Mouse (Mus musculus) thymus, postnatal 0 days (tissue): ENCODE measurements around the gene Bpgm. TPM values are rescaled to one million over a fixed set of nuclear protein-coding genes. Genes with fewer than 3 reads are reported as not detected.

Experiments used
- DNase-seq: peaks from one replicate; pipeline ENCODE4 v3.0.0-alpha.2; 2015; ENCODE audit warnings: low spot score
- polyA plus RNA-seq: library from polyadenylated mRNA; unstranded; fragments of >200 nt; fragmentation: Nextera tagmentation; extraction: Ambion mirVana; gene quantifications from 2 replicates; pipeline ENCODE4 v1.2.1, GENCODE M21; 2015

Gene Bpgm
- polyA plus RNA-seq, 1 experiment from 2014 or later = 39.0 TPM

GRCm38 (mm10) chr6:34483811-34484210, 7.8 kb downstream of the Bpgm start:
- no peak for DNase-seq

- no peak for DNase-seq
Observed at GRCm38 (mm10) chr6:34486071-34486626, 10.1 kb downstream of the Bpgm start.

- no peak for DNase-seq
Observed at GRCm38 (mm10) chr6:34493327-34494095, 17.5 kb downstream of the Bpgm start.

GRCm38 (mm10) chr6:34495140-34495551, 19.1 kb downstream of the Bpgm start:
- DNase-seq = peak; percentile 63

DNA sequence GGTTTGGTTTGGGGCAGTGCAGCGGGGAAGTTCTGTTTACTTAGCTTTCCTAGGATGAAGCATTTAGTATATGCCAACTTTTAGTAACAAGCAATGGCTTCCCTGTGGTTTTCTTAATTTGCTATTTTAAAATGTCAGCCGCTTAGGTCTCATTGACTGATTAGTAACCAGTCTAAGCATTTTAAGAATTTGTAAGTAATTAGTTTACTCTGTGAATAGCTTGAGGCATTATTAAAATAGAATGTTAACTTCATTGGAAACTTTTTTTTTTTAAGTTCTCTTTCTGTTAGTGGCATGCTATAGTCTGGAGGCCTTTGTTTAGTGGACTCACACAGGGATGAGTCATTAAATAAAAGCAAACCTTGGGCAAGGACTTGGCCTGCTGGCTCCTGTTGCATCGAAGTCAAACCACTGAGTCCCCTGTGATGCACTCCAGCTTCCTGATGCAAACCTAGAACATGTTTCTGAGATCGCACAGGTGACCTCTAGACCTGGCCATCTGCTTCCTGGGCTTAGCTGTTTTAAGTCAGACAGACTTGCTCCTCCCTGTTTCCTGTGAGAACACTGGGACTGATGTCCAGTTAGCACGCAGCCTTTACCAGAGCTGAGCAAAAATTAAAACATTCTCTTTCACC, 22.1 kb downstream of the Bpgm start:
- DNase-seq = no peak

- no peak for DNase-seq
Observed at GRCm38 (mm10) chr6:34502291-34502690, 26.3 kb downstream of the Bpgm start.

DNA sequence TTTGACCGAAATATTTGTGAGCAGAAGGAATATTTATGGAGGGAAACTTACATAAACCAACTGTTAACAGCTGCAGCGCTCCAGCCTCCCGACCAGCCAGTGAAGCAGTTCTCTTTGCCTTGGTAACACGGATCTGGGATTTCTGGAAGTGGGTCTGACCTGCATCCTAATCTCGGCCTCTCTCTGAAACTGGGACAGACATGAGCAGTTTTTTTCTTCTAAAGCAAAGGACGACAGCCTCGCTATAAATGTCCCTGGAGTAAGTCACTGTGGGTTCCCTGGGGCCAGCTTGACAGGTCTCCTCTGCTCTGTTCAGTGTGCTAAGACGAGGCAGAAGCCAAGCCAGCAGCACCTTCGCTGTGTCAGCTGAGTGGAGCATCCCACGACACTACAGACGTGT, 29.9 kb downstream of the Bpgm start:
- DNase-seq = no peak

DNA sequence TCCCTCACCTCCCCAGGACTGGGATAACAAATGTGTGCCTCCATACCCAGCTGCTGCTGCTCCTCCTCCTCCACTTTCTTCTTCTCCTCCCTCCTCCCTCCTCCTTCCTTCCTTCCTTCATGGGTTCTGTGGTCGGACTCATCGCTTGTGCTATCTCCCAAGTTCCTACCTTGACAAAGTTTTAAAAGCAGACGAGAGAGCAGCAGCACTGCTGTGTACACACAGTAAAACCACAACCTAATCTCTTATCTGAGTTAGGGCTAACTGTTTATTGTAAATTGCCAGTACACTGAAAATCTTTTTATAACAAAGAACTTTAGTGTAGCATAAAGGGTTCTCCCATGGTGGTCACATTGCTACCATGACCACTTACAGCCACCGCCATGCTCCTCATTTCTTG, 31.6 kb downstream of the Bpgm start:
- DNase-seq = peak; percentile 7

DNA sequence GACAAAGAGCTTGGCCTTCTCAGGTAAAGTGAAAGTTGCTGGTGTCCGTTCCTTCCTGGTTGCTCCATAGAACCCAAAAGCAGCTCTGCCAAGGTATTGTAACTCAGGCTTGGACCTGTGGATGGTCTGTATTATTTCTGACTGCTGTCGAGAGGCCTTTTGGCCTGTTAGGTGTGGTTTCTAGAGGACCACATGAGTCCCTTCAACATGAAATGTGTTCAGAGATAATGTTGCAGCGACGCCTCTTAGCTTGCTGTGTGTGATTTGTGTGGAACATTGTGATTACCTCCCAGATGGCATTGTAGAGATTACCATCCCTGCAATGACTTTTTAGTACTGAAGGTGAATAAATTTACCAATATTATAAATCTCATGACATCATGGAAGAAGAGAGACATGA, 32.0 kb downstream of the Bpgm start:
- no peak for DNase-seq

DNA sequence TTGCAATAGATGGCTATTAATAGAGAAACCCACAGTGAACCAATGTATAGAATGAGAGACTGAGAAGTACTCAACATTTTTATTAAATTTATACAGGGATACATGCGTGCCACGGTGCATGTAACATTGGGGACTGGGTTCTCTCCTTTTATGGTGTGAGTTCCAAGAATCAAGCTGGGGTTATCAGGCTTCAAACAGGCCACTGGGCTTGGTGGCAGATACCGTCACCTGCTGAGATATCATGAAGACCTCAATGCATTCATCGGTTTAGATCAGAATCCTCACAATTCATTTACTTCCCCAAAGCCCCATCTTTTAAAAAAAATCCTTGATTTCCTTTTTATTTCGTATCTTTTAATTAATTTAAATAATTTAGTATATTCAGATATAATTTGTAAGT, 34.3 kb downstream of the Bpgm start:
- DNase-seq = no peak

DNA sequence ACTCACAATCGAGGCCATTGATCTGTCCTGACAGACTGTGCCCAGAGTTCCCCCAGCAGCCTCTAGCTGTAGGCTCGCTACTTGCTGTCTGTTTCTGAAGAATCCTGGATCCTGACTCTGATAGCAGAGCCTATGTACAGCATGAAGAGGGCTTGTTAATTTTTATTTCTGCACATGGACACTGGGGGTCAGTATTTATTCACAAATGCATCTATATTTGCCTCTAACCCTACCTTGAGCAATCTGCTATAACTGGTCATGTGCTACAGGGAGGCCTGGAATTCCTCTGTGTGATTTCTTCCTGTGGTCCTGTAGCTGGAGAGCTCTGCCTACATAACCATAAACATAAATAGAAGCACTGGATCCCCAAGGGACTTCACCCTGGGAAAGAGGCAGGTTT, 35.4 kb downstream of the Bpgm start:
- DNase-seq = no peak

DNA sequence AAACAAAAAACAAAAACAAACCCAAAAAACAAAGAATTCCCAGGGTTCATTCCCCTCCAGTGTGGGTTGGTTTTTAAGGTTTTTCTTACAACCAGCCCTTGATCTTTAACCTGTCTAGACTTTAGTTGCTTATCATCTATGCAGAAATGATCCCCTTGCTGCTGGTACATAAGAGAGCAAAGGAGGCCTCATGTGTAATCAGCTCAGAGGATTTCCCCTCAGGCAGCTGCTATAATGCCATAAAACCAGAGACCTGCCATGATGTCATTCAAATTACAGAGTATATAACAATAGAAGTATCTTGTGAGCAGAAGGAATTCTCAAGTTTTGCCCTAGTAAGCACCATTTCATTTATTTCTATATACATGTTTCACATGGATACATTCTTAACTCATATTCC, 36.7 kb downstream of the Bpgm start:
- DNase-seq = no peak

- no peak for DNase-seq
Observed at GRCm38 (mm10) chr6:34514655-34515054, 38.6 kb downstream of the Bpgm start.

DNA sequence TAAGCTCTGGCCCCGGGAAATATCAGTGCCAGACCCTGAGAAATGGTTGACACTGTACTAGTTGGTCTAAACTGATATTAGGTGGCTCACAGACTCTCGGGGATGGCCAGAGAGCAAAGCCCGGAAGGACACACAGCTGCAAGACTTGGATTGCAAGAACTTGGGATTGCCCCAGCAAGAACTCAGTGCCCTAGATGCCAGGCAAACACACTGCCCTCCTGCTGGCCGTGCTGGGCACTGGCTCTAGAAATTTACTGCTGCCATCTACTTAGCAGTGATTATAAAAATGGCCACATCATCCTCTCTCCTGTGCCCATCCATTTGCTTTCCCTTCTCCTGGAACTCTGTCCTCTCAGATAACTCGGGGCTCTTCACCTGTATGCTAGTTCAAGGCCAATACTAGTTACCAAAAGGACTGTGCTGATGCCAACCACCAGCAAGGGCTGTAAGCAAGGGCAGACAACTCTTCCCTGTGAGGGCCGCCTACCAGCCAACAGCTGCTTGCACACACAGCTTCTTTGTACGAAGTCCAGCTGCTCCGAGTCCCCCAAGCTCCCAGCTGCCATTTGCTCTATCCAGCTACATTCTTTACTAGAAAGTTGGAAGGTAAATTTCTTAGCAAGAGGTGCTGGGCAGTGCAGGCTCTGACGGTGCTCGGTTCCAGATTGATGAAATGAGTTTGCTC, 39.2 kb downstream of the Bpgm start:
- no peak for DNase-seq

DNA sequence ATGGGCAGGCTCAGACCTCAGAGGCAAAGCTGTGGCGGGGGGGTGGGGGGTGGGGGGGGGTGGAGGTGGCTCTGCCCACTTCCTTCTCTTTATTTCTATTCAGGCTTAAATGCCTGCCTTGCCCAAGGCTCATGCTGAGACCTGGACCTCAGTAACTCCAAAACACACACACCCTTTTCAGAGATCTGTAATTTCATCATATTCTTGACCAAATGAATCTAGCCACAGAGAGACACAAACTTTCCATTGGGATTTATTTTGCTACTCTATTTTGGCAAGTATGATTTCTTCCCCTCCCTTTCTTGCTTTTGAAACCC, 39.7 kb downstream of the Bpgm start:
- no peak for DNase-seq

DNA sequence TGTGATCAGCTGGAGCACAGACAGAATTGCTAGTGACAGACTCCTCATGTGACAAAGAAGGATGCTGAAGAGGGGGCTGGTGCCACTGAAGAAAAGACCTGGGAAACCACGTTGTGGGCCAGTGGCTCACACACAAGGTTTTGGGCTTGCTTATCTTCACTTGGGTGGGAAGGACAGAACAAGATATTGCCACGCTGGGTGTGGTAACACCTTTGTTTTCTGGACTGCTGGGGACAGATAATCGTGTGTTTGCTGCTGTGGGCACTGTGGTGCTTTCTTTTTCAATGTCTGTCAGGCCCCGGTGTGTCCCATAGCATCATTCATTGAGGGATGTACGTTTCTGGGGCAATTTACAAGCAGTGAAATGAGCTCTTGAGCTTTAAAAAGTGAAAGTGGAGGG, 41.7 kb downstream of the Bpgm start:
- no peak for DNase-seq

DNA sequence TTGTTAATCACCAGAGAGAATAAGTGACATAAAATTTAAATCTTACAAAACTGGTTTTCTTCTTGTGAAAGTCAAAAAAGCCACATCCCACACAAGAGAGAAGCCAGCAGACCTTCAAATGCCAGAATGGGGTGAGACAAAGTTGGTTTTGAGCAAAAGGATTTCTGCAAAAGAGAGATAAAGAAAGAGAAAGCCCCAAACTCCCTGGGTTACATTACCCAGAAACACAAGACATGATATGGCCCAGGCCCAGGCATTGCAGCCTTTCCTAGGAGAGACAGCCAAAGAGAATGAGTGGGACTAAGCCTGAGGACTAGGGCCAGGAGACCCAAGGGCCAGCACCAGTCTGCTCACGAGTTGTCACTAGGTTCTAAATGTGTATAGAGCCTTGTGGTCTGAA, 43.1 kb downstream of the Bpgm start:
- no peak for DNase-seq

DNA sequence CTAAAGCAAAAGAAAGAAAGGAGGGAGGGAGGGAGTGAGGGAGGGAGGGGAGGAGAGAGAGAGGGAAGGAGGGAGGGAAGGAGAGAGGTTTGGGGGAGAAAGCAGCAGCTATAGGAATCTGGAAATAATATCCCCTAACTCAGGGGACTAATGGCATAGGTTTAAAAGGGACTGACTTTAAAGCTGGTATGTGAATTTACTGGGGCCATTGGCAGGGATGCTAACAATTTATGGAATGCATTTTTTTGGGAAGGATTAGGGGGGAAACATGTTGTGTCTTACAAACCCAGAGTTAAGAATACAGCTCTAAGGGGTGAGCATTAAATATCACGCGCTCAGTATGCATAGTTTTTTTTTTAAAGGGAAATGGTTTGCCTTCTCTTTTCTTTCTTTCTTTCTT, 44.5 kb downstream of the Bpgm start:
- DNase-seq = no peak

DNA sequence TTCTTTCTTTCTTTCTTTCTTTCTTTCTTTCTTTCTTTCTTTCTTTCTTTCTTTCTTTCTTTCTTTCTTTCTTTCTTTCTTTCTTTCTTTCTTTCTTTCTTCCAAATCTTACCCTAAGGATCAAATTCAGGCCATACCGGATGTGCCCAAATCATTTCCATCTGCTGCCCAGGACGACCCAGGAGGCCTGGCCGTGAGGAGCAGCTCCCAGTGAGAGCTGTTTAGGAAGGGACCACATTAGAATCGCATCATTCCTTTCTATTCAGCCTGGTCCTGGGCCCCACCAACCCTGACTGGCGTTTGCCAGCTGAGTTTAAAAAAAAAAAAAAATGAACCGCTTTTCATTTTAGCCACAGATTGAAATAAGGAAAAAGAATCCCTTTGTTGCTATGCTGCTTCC, 44.9 kb downstream of the Bpgm start:
- DNase-seq = no peak

DNA sequence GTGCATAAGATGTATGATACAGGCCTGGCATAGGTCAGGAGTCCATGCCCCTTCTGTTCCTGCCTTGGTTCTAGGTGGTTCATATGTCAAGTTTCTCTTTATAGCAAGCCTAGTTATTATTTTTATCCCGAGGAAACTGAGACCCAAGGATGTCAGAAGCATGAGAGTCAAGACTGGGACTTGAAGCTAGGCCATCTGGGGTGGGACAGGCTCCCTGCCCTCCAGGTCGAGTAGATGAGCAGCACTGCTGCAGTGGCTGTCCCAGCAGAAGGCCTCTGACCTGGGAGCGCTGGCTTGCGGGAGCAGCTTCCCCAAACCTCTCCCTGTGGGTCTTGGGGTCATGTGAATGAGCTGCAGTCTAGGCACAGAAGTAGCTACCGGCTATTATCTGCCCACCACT, 47.5 kb downstream of the Bpgm start:
- no peak for DNase-seq

GRCm38 (mm10) chr6:34525499-34525924, 49.5 kb downstream of the Bpgm start:
- DNase-seq = no peak

- no peak for DNase-seq
Observed at GRCm38 (mm10) chr6:34525927-34526326, 49.9 kb downstream of the Bpgm start.
